Mouse (Mus musculus): Measurements from ENCODE around the gene Cdk5r1.

The Cdk5r1 gene

DNA sequence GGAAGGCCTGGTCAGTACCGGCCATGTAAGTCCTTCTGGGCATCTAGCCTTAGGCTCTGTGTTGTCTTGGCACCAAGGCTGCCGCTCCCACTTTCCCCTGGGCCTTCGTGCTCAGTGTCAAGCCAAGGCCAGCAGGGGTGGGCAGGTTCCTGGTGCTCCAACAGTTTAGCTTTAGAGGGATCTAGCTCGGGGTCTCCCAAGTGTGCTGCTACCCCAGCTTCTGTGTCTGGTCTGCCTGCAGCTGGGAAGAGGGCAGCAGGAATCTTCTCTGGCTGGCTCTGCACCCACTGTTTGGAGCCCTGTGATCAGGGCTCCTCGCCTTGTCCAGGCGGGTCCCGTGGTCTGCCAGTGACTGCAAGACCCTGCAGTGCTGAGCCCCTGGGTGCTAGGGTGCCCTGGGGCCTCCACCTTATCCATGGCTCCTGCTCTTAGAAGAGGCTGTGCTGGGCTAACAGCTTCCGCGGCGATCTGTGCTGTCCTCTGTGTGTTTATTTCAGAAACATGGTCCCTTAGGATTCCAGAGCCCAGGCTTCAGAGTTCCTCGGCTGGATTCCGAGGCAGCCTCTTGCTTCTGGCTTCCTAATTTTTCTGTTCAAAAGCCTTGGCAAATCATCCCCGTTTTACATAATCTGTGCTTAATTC is 4.7 kb downstream of the Cdk5r1 start:
- peak; percentile 47 to 58 for DNase-seq

DNA sequence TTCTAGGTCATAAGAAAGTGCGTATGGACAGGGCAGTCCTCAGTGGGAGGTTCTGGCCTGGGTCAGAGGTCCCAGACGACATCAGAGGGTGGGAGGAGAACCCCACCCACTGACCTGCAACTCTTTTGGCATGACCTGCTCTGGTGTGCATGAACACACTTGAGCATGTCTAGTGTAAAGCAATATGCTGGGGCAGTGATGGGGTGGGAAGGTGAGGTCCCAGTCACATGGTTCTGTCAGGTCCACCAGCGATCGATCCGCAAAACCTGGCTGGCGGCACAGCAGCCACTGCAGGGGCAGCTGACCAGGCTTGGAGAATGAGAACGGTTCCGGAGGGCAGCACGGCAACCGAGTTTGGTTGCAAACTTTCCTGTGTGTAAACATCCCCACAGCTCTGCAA is 5.5 kb downstream of the Cdk5r1 start:
- DNase-seq, result peak in 1 of 2 experiments; percentile 38

- DNase-seq, result peak; percentile 65 to 68
These were observed 6.1 kb downstream of the Cdk5r1 start for GRCm38 (mm10) chr11:80482921-80483320.

DNA sequence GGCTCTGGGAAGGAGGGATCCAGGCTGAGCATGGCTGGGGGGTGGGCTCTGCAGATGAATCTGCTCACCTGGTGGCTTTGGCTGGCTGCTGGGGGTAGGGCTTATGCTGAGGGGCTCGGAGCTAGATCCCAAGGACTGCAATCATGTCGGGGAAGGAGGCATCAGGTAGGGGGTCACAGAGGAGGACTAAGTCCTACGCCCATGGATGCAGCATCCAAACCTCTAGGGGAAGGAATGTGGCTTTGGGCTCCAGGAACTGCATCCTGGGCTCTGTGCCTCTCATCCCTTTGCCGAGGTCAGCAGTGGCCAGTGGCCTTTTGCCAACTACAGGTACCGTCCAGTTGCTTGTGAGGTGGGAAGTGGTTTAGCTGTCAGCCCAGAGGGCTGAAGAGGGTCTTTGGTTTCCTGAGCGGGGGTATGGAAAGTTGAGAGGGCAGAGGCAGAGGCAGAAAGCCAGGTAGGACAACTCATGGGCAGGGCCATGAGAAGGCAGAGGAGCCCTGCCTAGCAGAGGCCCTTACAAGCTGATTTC is 6.8 kb downstream of the Cdk5r1 start:
- peak in 1 of 2 experiments; percentile 60 for DNase-seq

- peak; percentile 88 to 92 for DNase-seq
These were observed 7.5 kb downstream of the Cdk5r1 start for GRCm38 (mm10) chr11:80484191-80484791.

- DNase-seq, result no peak
These were observed 8.3 kb downstream of the Cdk5r1 start for GRCm38 (mm10) chr11:80485120-80485551.

- peak in 1 of 2 experiments; percentile 53 for DNase-seq
These were observed 8.9 kb downstream of the Cdk5r1 start for GRCm38 (mm10) chr11:80485622-80486206.

GRCm38 (mm10) chr11:80487904-80488587 is 11.2 kb downstream of the Cdk5r1 start:
- no peak for DNase-seq

GRCm38 (mm10) chr11:80489172-80489881 is 12.5 kb downstream of the Cdk5r1 start:
- peak; percentile 41 to 59 for DNase-seq

GRCm38 (mm10) chr11:80489882-80490196 is 13.0 kb downstream of the Cdk5r1 start:
- no peak for DNase-seq

- no peak for DNase-seq
These were observed 14.0 kb downstream of the Cdk5r1 start for GRCm38 (mm10) chr11:80490831-80491230.

GRCm38 (mm10) chr11:80493186-80493585 is 16.4 kb downstream of the Cdk5r1 start:
- no peak for DNase-seq

GRCm38 (mm10) chr11:80494852-80495251 is 18.0 kb downstream of the Cdk5r1 start:
- DNase-seq, result no peak

DNA sequence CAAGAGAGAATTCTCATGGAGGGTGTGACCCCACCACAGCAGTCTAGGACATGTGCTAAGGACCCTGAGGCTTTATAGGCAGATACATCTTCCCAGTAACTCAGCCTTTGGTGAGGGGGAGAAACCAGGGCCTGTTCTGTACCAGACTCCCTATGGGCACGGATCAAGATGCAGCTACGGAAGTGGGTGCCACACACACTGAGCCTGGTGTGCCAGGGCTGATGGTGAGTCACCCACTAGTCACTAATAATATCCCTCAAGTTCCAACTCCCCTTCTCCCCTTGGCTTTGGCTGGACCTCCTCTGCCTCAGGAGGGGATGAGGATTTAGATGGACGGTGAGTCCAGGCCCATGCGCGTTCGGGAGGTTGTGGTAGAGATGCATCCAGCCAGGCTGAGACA is 19.1 kb downstream of the Cdk5r1 start:
- no peak for DNase-seq

GRCm38 (mm10) chr11:80496640-80497039 is 19.8 kb downstream of the Cdk5r1 start:
- no peak for DNase-seq

- no peak for DNase-seq
These were observed 20.5 kb downstream of the Cdk5r1 start for GRCm38 (mm10) chr11:80497225-80497919.

DNA sequence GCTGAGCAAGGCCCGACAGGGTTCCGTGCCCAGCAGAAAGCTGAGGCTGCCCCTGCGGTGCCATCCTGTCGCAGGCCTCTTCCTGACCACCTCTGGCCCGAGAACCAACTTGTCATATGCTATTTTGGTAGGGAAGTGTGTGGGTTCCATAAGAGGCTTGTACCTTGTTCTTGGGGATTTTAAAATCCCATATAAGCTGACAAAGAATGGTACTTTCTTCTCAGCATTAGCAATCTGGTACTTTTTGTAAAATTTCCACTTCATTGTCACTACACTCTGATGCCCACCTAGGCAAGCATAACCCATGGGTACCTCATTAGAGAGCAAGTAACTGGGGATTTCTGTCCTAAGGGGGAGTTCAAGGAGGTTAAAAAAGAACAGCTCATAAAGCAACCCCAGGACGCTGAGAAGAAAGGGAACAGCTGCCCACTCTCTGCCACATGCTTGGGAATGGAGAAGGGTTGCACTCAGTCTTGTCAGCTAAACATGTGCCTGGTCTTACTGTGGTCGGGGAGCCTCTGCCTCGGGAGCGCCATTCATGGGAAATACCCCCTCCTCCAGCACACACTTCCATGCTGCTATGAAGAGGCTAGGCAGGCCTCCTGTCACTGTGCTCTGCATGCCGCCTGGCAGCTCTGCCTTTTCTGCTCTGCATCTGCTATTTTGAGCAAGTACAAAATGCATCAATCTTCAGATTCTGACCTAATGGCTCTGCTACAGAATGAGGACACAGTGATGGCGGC is 21.7 kb downstream of the Cdk5r1 start:
- DNase-seq, result peak; percentile 35 to 42

DNA sequence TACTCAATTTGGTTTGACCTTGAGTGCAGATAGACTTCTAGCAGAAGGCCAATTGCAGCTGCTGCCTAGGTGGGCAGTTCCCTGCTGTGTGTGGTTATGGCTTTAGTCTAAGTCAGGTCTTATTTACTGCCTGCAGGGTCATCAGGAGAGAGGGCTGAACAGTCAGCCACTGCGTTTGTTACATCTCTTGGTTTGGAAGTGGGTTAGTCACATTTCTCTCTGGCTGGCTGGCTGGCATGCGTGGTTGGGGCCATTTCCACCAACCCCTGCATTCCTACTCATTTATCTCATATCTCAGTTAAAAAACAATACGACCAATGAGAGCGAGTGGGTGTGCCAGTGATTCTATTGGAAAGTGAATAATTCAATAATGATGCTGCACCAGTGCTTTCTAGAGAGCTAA is 22.7 kb downstream of the Cdk5r1 start:
- no peak for DNase-seq

DNA sequence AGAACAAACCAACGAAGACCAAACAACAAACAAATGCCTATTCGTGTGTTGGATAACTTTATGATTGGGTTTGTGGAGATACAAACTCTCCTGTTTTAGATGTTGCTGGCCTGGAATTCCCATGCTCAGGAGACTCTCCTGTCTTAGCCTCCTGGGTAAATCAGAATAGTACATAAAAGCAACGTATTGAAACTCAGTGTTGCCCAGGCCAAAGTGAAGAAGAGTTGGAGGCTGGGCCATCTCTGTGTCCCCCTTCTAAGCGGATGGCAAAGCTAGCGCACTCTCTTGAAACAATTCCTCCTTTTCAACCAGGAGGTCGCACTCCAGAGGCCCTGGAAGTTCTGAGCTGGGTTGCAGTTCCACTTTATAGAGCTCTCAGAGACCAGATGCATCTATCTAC is 26.5 kb downstream of the Cdk5r1 start:
- no peak for DNase-seq

DNA sequence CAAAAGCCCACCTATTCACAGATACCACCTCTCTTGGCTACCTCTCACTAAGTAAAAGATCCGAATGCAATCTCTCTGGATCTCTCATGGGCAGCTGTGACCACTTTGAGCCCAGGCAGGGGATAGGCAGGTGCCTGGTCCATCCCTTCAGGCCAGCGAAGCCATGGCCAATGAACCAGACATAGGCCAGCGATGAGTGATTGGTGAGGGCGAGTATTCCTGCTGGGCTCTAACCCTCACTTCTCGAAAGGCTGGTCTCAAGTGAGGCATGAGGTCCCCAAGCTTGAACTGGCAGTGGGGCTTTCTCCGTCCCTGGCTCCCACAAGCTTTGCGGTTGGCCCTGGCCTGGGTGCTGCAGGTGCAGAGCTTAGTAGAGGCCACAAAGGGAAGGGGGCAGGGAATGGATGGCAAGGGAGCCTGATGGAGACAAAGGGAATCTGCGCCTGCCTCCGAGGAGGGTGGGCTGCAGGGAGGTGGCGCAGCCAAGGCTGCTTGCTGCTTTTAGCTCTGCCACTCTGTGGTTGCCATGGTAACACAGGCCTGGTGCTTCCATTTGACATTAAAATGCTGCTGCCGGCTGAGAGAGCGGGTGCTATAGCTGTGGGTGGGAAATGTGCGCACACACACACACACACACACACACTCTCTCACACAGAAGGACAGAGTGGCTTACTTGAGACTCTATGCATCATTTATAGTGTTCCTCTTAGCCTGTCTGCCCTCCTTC is 27.1 kb downstream of the Cdk5r1 start:
- DNase-seq, result peak; percentile 59 to 64
